ENCODE assay signal across 17 mouse cellular contexts in genomic region chr10:52791560-52791959, GRCm38 (mm10).
DNase-seq lines count a peak whose midpoint lies in the region; ATAC-seq and TF ChIP-seq lines count a peak whose summit lies in the region.
"Had no signal": no experiment of that assay in that cellular context is flagged by ENCODE, and none has a peak within 500 bp of the region (broad histone marks: within the 10 kb centered on the region; RNA-seq: fewer than 3 reads in every experiment).

No protein-coding gene starts in this region.

- WGBS in embryonic facial prominence, embryonic 14.5 days, result 49% methylated on average over 6 of the region's 6 CpGs
- WGBS in embryonic facial prominence, embryonic 10.5 days, result 50% methylated on average over 6 of the region's 6 CpGs
- 67% methylated on average over 6 of the region's 6 CpGs for WGBS in hindbrain, embryonic 15.5 days
- WGBS in heart, embryonic 12.5 days, result 73% methylated on average over 6 of the region's 6 CpGs

- no peaks in the 10 kb centered on the region for H3K36me3 ChIP-seq in embryonic facial prominence, embryonic 14.5 days (ENCODE audit: control insufficient read depth, insufficient read depth, low read length)
- no peaks in the 10 kb centered on the region for H3K36me3 ChIP-seq in embryonic facial prominence, embryonic 10.5 days (replicated peaks)
- no peaks in the 10 kb centered on the region for H3K36me3 ChIP-seq in hindbrain, embryonic 15.5 days
- no peaks in the 10 kb centered on the region for H3K36me3 ChIP-seq in heart, embryonic 12.5 days
- H3K36me3 ChIP-seq: G1E; heart, embryonic 10.5 days; limb, embryonic 10.5 days; midbrain, embryonic 12.5 days had no signal

- TF ChIP-seq POLR2A in brain, embryonic 14.5 days (IDR thresholded peaks at IDR 0.05; ENCODE audit: borderline replicate concordance, extremely low read depth, insufficient read depth, insufficient read length, poor library complexity, severe bottlenecking), result no peak

- H3K4me2 ChIP-seq in embryonic facial prominence, embryonic 14.5 days (ENCODE audit: low read depth, low read length), result no peak overlapping the region
- H3K4me2 ChIP-seq in hindbrain, embryonic 15.5 days, result no peak overlapping the region
- no peak overlapping the region for H3K4me2 ChIP-seq in heart, embryonic 12.5 days
- H3K4me2 ChIP-seq: midbrain, embryonic 12.5 days had no signal

- H3K4me1 ChIP-seq in embryonic facial prominence, embryonic 14.5 days (ENCODE audit: control insufficient read depth, insufficient read depth, low read length), result no peaks in the 10 kb centered on the region
- no peaks in the 10 kb centered on the region for H3K4me1 ChIP-seq in embryonic facial prominence, embryonic 10.5 days
- H3K4me1 ChIP-seq in hindbrain, embryonic 15.5 days (replicated peaks), result no peaks in the 10 kb centered on the region
- H3K4me1 ChIP-seq in heart, embryonic 12.5 days (replicated peaks), result no peaks in the 10 kb centered on the region
- H3K4me1 ChIP-seq: heart, embryonic 10.5 days; limb, embryonic 10.5 days had no signal

- H3K27ac ChIP-seq in embryonic facial prominence, embryonic 14.5 days (replicated peaks; ENCODE audit: low read depth, low read length), result no peak overlapping the region
- H3K27ac ChIP-seq in embryonic facial prominence, embryonic 10.5 days (replicated peaks), result no peak overlapping the region
- H3K27ac ChIP-seq in hindbrain, embryonic 15.5 days (replicated peaks), result no peak overlapping the region
- no peak overlapping the region for H3K27ac ChIP-seq in heart, embryonic 12.5 days (ENCODE audit: poor library complexity, severe bottlenecking)
- H3K27ac ChIP-seq: heart, embryonic 10.5 days; limb, embryonic 10.5 days; liver, embryonic 14.5 days; midbrain, embryonic 12.5 days had no signal

- H3K4me3 ChIP-seq in embryonic facial prominence, embryonic 14.5 days (ENCODE audit: low read depth, low read length), result no peak overlapping the region
- H3K4me3 ChIP-seq in embryonic facial prominence, embryonic 10.5 days, result no peak overlapping the region
- no peak overlapping the region for H3K4me3 ChIP-seq in hindbrain, embryonic 15.5 days
- H3K4me3 ChIP-seq in heart, embryonic 12.5 days, result no peak overlapping the region
- H3K4me3 ChIP-seq: heart, embryonic 10.5 days; limb, embryonic 10.5 days; midbrain, embryonic 12.5 days had no signal

- no peak for TF ChIP-seq CTCF in brain, embryonic 14.5 days (IDR thresholded peaks at IDR 0.05; ENCODE audit: borderline replicate concordance, extremely low read depth, insufficient read depth, insufficient read length)

- H3K27me3 ChIP-seq in embryonic facial prominence, embryonic 14.5 days (replicated peaks; ENCODE audit: control insufficient read depth, insufficient read depth, low read length), result no peaks in the 10 kb centered on the region
- no peaks in the 10 kb centered on the region for H3K27me3 ChIP-seq in embryonic facial prominence, embryonic 10.5 days (replicated peaks; ENCODE audit: low read depth, poor library complexity, severe bottlenecking)
- no peaks in the 10 kb centered on the region for H3K27me3 ChIP-seq in hindbrain, embryonic 15.5 days
- H3K27me3 ChIP-seq in heart, embryonic 12.5 days (replicated peaks), result no peaks in the 10 kb centered on the region
- H3K27me3 ChIP-seq: midbrain, embryonic 12.5 days had no signal

- H3K9ac ChIP-seq in embryonic facial prominence, embryonic 14.5 days (ENCODE audit: low read depth, low read length), result no peak overlapping the region
- H3K9ac ChIP-seq in hindbrain, embryonic 15.5 days, result no peak overlapping the region
- no peak overlapping the region for H3K9ac ChIP-seq in heart, embryonic 12.5 days
- H3K9ac ChIP-seq: liver, embryonic 14.5 days; midbrain, embryonic 12.5 days had no signal

- intact Hi-C loops in left cerebral cortex, postnatal 14 days (cut with DNase I), result no loop called here

- DNase-seq in embryonic facial prominence, embryonic 14.5 days (ENCODE audit: low spot score), result peak; percentile 38
- no peak for DNase-seq in embryonic facial prominence, embryonic 10.5 days (ENCODE audit: low spot score)
- DNase-seq in left cerebral cortex, postnatal 14 days (ENCODE audit: low spot score in 2 of 2), result peak; percentile 15 to 24
- DNase-seq in left cerebral cortex, adult 9 months (ENCODE audit: low spot score in 2 of 2), result no peak
- DNase-seq in brain, embryonic 14.5 days (ENCODE audit: low read depth), result peak; percentile 52
- DNase-seq: adrenal gland, postnatal 14 days; gastrocnemius, postnatal 25 days; kidney, adult 9 months; lung, postnatal 14 days; right cerebral cortex, postnatal 14 days had no signal

- no peaks in the 10 kb centered on the region for H3K9me3 ChIP-seq in embryonic facial prominence, embryonic 14.5 days (ENCODE audit: control insufficient read depth, low read length)
- no peaks in the 10 kb centered on the region for H3K9me3 ChIP-seq in embryonic facial prominence, embryonic 10.5 days
- no peaks in the 10 kb centered on the region for H3K9me3 ChIP-seq in hindbrain, embryonic 15.5 days
- H3K9me3 ChIP-seq in heart, embryonic 12.5 days (replicated peaks), result no peaks in the 10 kb centered on the region
- H3K9me3 ChIP-seq: G1E; heart, embryonic 10.5 days; limb, embryonic 10.5 days; midbrain, embryonic 12.5 days had no signal

- peak; percentile 30; the same call in 1 of the 2 replicates for ATAC-seq in embryonic facial prominence, embryonic 14.5 days (ENCODE audit: low read depth)
- peak; percentile 48; the same call in 1 of the 2 replicates for ATAC-seq in hindbrain, embryonic 15.5 days (ENCODE audit: low FRiP score, low read depth)
- no peak for ATAC-seq in heart, embryonic 12.5 days (ENCODE audit: insufficient number of reproducible peaks, low FRiP score)

Comparison
In these comparisons a context has a peak if more than half of its experiments do, and no peak if none do; other contexts are left out.
1. DNase-seq: peak in embryonic facial prominence, embryonic 14.5 days (single experiment), left cerebral cortex, postnatal 14 days (2 of 2) and brain, embryonic 14.5 days (single experiment); none in embryonic facial prominence, embryonic 10.5 days (single experiment) and left cerebral cortex, adult 9 months (0 of 2).